Mouse (Mus musculus) gastrocnemius, adult 2 months (tissue): ENCODE data around the gene Gm20521. TPM values are rescaled to one million over a fixed set of nuclear protein-coding genes. Genes with fewer than 3 reads are reported as not detected.

Source experiments
- DNase-seq: peaks from one replicate; pipeline ENCODE4 v3.0.0; 2022
- H3K27ac ChIP-seq: fragments of 200-600 bp; 2 replicates; pipeline ENCODE4 v1.8.1; 2022; ENCODE audit warnings: mild to moderate bottlenecking
- H3K4me3 ChIP-seq: fragments of 200-600 bp; 2 replicates; pipeline ENCODE4 v1.8.1; 2022; ENCODE audit warnings: mild to moderate bottlenecking, moderate library complexity
- CTCF ChIP-seq: fragments of 200-600 bp; IDR thresholded peaks from 2 replicates; pipeline ENCODE4 v1.8.1; 2022; ENCODE audit warnings: antibody characterized with exemption, mild to moderate bottlenecking, moderate library complexity
- intact Hi-C: fragments of 180-260 bp; cut with DNase I; formaldehyde crosslinking; loops from one replicate; pipeline ENCODE4 v1.15.1; 2025
- total RNA-seq, 2 experiments: library from RNA; stranded (reverse); gene quantifications; 2 replicates each; pipeline ENCODE4 v1.2.3; 2021

The Gm20521 gene
- total RNA-seq, 2 experiments from 2014 or later: 0.56 to 4.4 TPM

DNA sequence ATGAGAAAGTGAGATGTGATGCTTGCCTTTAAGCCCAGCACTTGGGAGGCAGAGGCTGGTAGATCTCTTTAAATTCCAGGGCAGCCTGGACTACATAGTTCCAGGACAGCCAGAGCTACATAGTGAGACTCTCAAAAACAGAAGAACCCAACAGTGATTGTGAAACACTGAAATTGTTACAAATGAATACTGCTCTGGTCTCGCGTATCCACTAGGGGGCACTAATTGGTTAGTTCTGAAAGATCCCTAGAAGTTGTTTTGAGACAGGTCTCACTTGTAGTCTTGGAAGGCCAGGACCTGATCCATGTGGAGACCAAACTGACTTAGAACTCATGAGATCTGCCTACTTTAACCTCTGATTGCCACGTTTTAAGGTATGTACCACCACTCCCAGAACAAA, 17.1 kb downstream of the Gm20521 start:
- Histone ChIP-seq H3K27ac (no peak overlapping the region; the same call in 1 of the 2 replicates), H3K4me3 (no peak overlapping the region)
- peak; percentile 66 for DNase-seq
- intact Hi-C loops: loop anchor here (1.0 kb wide), 2 partner anchors 39 to 114 kb away; no protein-coding TSS in a partner anchor
- TF ChIP-seq CTCF: peak; percentile 90

DNA sequence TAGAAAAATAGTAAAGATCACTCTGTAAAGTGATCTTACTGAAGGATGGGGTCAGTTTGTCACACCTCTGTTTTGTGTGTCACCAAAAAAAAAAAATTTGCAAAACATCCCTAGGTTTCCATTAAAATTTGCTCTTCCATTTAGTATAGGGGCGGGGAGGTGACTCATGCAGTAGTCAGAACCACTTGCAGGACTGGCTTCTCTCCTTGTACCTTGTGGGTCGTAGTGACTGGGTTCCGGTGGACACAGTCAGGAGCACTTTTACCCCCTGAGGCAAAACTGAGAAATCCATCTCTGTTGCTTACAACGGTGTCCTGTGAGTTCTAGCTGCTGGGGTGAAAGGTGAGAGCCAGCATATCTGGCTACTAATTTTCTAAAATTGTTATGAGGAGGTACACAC, 20.4 kb downstream of the Gm20521 start:
- Histone ChIP-seq H3K27ac (no peak overlapping the region), H3K4me3 (no peak overlapping the region)
- intact Hi-C loops: no loop called here
- no peak for DNase-seq
- TF ChIP-seq CTCF: no peak

DNA sequence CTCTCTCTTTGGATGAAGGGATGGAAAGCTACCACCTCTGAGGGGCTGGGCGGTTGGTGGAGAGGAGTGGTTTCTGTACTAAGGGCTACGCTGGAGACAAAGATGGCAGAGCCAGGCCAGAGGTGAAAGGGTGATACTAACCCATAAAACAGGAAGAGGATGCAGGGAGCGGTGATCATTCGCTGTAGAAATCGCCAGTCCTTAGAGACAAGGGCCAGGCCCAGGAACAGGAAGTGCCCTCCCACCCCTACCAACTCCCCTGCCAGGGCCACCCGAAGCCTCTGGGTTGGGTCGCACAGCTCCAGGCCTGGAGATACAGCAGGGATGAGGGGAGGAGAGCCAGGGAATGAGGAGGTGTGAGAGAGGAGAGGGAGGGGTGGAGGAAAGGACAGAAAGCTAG, 25.4 kb downstream of the Gm20521 start:
- Histone ChIP-seq H3K4me3 (no peak overlapping the region), H3K27ac (no peak overlapping the region)
- intact Hi-C loops: no loop called here
- no peak for DNase-seq
- no peak for TF ChIP-seq CTCF

DNA sequence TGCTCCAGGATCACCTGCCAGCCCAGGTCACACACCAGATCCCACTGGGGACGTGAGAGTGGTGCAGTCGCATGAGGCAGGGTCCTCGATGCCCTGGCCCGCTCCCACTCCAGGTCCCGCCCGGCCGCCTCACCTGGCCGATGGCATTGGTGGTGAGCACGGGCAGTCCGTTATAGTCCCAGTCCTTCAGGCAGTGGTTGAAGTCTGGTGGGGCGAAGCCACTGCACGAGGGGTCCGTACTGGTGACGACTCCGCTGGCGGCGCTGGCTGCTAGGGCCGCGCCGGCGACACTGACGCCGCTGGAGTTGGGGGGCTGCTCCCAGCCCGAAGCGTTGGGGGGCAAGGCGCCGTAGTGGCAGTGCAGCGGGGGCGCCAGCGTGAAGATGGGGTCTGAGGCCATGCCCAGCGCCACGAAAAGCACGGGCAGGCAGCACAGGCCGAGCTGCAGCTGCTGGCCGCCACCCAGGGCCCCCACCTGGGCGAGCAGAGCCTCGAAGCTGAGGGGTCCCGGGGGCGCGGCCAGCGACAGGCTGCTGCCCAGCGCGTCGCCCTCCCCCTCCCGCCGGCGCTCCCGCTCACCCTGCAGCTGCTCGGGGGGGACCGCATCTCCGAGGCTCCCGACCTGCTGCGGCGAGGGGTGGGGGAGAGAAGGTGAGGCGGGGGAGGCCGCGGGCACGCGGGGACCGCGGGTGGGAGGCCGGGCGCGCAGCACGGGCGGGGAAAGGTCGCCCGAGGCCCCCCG, 29.0 kb downstream of the Gm20521 start:
- H3K4me3 ChIP-seq: peak overlapping the region; percentile 90
- no peak for TF ChIP-seq CTCF
- DNase-seq: peak; percentile 37
- intact Hi-C loops: no loop called here
- H3K27ac ChIP-seq: peak overlapping the region; percentile 86

DNA sequence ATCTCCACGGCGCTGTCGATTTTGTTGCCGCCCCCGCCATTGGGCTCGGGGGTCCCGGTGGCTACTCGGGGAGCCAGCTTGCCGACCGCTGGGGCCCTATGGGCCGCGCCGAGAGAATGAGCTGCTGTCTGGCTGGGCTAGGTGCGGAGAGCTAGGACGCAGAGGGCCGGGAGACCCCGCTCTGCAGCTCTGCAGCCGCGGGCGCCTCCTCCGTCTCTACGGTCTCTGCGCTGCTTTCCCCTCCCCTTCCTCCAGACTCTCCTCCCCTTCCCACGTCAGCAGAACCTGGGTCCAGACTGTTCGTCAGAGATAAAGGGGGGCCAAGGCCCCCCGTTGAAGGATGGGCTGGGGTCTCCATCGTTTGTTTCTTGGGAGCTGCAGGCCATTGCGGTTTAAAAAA, 29.6 kb downstream of the Gm20521 start, which contains the start of gene Slc22a17:
Gene Slc22a17, minus strand, starts transcription at position 247 of the 400 bp plus-strand sequence.
- DNase-seq: peak; percentile 75
- Histone ChIP-seq H3K4me3 (peak within 1 kb of the TSS; percentile 90), H3K27ac (peak within 1 kb of the TSS; percentile 86)
- no peak for TF ChIP-seq CTCF
- intact Hi-C loops: no loop called here

DNA sequence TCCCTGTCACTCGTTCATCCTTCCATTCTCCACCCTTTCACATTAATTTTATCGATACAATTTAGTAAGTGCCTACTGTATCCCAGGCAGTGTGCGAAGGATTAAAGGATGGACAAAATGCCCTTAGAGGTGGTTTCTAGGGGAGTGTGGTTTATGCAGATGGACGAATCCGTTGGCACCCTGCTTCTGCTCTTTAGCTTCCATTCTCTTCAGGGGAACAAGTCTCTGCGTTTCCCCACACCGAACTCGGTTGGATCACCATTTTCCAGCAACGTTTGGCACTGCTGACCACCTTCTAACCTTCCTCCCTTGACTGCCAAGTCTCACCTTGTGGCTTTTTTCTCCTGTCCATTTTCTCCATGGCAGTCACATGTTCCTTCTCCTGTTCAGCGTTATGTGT, 30.1 kb downstream of the Gm20521 start:
- no peak for TF ChIP-seq CTCF
- DNase-seq: no peak
- Histone ChIP-seq H3K4me3 (peak overlapping the region; percentile 90), H3K27ac (peak overlapping the region; percentile 86)
- intact Hi-C loops: no loop called here

DNA sequence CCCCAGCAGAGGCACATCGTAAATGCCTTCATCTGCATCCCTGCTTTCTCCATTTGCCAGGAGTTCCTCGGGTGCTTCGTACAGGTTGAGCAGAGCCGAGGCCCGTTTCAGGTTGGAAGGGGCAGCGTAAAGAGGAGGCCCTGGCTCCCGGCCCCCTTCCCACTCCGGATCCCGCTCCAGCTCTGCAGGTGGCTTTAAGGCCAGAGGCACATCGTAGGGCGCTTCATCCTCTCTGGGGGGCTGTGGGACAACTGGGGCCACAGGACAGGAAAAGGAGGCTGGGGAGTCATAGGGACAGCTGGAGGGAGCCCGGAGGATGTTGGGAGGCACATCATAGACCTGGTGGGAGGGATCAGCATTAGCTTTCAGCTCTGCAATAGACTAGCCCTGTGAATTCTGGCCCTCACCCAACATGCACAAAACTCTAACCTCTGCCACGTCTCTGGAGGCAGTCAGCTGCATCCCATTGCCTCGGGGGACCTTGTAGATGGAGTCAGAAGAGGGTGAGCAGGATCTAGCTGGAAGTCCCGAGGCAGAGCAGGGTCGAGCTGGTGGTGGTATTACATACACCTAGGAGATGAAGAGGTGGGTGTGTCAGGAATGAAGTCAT, 36.9 kb downstream of the Gm20521 start:
- intact Hi-C loops: no loop called here

DNA sequence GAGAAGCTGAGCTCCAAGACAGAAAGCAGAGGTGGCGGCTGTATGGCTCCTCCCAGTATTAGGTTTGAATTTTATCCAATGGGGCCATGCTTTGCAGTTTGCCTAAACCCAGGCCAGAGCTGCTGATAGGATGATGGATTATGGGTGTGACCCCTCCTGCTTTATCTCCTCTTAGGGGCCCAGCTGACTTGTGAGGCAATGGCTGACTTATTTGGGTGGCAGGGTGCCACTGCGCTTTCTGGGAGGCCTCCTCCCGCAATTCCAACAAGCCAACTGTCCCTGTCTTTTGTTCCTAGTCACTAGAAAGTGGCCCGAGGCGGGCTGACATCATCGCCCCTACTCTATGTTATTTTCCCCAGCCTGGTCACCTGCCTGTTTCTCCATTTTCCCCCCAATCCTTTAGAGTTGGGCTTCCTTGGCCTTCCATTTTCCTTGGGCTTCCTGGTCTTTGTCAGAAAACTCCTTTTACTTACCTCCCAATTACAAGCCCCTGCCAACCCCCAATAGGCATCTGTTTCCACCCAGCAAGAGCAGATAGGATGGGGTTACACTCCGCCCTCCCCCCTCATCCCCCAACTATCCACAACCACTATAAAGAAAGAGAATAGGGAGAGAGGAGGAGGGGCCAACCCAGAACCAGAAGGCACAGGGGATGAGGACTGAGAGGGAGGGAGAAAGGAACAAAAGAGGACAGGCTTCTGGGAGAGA, 41.6 kb downstream of the Gm20521 start:
- DNase-seq: peak; percentile 75
- peak overlapping the region; percentile 89 for H3K27ac ChIP-seq
- no peak for TF ChIP-seq CTCF
- peak overlapping the region; percentile 77 for H3K4me3 ChIP-seq
- intact Hi-C loops: no loop called here

More for the DNA sequence above, 36.9 kb downstream of the Gm20521 start:
- H3K27ac ChIP-seq: no peak overlapping the region
- no peak overlapping the region for H3K4me3 ChIP-seq
- no peak for TF ChIP-seq CTCF
- DNase-seq: no peak

DNA sequence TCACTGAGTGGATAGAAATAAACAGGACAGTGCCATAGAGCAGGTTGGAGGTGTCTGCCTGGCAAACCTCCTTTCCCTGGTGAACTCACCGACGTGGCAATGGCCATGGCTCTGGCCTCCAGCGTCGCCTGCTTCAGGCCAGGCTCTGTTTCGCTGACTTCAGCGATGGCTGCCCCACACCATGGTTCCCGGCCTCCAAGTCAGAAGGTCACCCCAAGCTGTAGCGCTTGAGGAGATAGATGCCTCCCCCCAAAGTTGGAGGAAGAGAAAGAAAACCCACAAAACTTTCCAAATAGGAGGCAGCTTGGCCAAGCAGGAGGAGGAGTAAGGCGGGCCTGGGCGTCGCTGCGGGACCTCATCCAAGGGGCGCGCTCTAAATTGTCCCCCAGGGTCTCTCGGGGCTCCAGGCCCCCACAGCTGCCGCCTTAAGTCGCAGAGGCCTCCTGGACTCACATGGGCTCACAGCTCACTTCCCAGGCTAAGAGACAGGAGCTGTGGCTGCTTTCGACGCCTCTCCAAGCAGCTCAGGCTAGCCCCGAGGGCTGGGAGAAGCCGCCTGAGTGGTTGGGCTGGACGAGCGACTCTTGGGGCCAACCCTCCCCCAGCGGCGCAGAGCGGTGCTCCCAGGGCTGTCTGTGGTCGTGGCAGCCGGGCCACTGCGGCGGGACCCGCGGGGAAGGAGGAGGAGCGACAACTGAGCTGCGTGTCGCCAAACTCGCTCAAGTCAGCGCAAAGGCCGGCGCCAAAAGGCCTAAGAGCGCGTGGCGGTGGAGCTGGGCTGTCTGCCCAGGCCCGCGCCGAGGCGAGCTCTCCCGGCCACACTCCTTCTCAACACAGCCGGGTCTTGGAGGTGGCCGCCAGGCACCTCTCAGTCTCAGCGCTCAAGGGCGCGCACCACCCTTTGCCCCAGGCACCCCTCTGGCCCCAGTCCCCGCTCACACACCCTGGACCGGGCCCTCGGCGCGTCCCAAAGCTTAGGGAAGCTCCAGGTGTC, 42.4 kb downstream of the Gm20521 start, which contains the start of gene Efs:
Gene Efs, minus strand, starts transcription at position 778 of the 994 bp plus-strand sequence.
- TF ChIP-seq CTCF: no peak
- H3K27ac ChIP-seq: peak within 1 kb of the TSS; percentile 89
- intact Hi-C loops: no loop called here
- H3K4me3 ChIP-seq: peak within 1 kb of the TSS; percentile 77
- peak; percentile 81 for DNase-seq

DNA sequence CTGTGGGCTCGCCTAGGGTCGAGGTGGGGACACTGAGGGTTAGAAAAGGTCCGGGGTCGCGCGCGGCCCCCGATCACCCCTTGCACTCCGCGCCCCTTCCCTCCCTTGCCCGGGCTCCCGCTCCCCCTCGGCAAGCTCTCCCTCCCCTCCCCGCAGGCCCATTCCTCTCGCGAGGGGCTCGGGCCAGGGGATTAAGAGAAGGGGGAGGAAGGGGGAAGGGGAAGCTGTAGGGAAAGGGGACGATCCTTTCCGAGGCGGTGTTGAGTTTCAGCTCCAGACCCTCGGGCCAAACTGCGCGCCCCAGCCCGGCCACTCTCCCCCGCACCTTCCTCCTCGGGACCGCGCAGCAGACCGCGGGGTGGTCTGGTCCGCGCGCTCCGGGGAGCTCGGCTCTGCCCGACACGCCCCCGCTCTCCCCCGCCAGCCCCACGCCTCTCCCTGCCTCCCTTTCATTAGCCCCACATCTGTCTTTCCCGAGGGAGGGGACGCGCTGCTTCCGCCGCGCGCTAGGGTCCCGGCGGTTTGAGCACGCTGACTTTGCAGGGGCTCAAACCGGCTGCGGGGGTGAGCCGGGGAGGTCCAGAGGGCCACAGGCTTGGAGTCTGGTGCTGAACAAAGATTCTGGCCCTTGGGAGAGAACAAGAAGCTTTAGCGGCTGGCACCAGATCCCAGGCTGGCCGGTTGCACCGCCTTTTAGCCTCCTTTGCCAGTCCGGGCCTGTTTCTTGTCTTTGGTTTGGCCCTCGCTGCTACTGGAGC, 43.3 kb downstream of the Gm20521 start:
- Histone ChIP-seq H3K27ac (peak overlapping the region; percentile 89), H3K4me3 (peak overlapping the region; percentile 77)
- intact Hi-C loops: no loop called here
- DNase-seq: peak; percentile 73
- no peak for TF ChIP-seq CTCF

DNA sequence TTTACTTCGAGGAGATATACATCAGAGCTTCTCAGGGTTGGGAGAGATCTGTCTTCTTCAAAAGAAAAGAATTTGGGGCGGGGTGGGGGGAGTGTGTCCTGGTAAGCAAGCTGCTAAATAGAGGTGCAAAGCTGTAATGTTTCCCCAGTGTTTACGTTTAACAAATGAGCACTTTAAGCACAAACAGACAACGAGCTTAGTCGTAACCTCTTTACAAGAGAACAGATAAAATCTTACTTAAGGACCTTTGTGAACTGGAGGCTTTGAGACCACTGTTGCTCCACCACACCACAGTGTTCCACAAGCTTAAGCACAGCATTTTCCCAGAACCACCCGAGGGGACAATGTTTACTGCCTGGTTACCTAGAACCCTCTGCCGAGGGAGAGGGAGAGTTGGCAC, 44.1 kb downstream of the Gm20521 start:
- no peak for DNase-seq
- H3K4me3 ChIP-seq: peak overlapping the region; percentile 77
- no peak for TF ChIP-seq CTCF
- intact Hi-C loops: no loop called here
- peak overlapping the region; percentile 89 for H3K27ac ChIP-seq
